Mouse (Mus musculus) megakaryocyte-erythroid progenitor cell, adult 5-6 weeks (primary cell): ENCODE measurements around the gene Rgs3. TPM values are rescaled to one million over a fixed set of nuclear protein-coding genes. Genes with fewer than 3 reads are reported as not detected.
A peak's percentile ranks its signal among the peaks of the same experiment; 100 is the strongest.
"Not testable (repeated sequence)": the region's sequence is repeated elsewhere in the genome, so short reads cannot be mapped to it uniquely, and the experiment has no call there.

Source experiments
- ATAC-seq: replicated peaks from 2 replicates; pipeline ENCODE4 v1.8.0; 2016; ENCODE audit warnings: mild to moderate bottlenecking, inconsistent platforms; ENCODE audit not compliant: severe bottlenecking, poor library complexity, low FRiP score, low TSS enrichment
- total RNA-seq, 2 experiments: library from RNA; stranded (forward) in 1 of 2; stranded (reverse) in 1 of 2; fragments of 200-1000, 215-1000 nt in 1 of 2; fragments of >200 nt in 1 of 2; fragmentation: Nextera tagmentation in 1 of 2; gene quantifications; 2 replicates each; pipeline ENCODE4 v1.2.3; 2014 to 2017

Gene Rgs3
- total RNA-seq, 2 experiments from 2014 or later, result 0.68 to 5.0 TPM

DNA sequence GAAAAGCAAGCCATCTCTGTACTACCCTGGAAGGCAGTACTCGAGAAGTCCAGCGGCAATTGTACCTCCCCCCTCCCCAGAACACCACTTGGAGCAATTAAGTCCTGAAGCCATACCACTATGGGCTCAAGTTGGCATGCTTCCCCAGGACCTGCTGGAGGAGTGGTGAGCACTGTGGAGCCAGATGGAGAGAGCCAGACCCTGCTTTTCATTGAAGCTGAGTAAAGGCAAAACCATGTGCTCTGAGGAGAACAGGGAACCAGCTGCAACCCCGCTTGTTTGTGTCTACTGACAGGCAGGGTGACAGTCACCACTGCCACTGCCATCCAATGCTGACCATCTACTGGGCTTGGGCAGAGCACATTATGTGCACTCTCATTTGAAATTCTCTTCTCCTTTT lies 17.8 kb upstream of the Rgs3 start:
- ATAC-seq, result no peak

DNA sequence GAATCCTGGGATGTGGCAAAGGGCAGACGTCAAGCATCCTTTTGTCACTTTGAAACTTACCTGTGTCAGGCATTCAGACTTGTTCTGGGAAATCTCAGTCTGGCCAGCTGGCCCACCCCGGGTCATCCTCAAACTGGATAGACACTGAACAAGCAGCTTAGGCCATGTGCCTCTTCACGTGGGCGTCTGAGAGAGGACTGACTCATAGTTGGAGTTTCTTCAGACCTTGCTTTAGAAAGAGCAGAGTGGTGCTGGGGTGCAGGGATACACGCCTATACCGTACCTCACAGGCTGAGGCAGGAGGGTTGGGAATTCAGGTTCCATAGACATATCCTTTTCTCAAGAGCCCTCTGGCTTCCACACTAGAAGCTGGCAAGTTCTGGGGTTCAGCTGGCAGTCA lies 15.9 kb upstream of the Rgs3 start:
- ATAC-seq, result no peak

DNA sequence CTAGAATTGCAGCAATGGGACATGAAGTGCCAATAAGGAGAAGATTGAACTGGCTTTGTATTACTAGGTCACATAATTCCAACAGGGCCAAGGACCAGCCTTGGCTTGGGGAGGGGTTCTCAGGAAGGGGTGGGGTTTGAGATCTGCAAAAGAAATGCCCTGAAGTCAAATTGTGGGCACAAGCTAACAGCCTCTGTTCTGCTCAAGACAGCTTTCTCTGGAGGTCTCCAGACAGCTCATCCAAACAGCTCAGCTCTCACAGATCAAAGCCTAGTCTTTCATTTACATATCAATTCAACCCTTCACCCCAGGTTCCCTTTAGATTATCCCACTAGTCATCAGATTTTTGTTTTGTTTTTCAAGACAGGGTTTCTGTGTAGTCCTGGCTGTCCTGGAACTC lies 14.8 kb upstream of the Rgs3 start:
- no peak for ATAC-seq

DNA sequence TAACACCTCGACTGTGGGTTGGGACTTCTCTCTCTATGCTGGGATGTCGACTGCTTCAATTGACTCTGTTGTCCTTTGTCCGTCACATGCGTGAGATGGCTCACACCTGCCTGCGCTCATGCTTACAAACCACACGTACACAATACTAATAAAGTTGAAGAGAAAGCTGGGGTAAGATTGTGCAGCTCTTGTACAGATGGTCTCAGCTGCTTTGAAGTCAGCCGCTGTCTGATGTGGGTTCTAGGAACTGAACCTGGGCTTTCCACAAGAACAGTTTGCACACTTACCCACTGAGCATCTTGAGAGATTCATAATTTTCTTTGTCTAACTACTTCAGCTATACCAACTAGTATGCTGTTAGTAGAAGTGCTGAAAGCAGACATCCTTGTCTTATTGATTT lies 7.7 kb upstream of the Rgs3 start:
- no peak for ATAC-seq

DNA sequence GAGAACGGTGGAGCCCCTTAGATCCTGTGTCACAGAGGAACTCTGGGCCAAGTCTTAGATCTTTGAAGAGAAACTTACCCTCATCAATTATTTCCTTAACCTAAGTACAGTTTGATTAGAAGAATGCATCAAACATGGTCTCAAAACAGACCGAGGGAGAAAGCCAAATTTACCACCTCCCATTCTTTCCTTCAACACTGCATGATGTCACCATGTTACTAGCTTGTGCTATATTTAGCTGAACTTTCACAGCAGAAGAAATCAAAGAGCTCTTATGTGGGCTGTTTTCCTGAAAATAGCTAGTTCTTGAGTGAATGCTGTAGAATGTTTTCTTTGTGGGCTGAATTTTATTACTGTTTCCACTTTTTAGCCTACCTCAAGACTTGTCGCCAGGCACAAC lies 2.2 kb upstream of the Rgs3 start:
- ATAC-seq, result no peak

DNA sequence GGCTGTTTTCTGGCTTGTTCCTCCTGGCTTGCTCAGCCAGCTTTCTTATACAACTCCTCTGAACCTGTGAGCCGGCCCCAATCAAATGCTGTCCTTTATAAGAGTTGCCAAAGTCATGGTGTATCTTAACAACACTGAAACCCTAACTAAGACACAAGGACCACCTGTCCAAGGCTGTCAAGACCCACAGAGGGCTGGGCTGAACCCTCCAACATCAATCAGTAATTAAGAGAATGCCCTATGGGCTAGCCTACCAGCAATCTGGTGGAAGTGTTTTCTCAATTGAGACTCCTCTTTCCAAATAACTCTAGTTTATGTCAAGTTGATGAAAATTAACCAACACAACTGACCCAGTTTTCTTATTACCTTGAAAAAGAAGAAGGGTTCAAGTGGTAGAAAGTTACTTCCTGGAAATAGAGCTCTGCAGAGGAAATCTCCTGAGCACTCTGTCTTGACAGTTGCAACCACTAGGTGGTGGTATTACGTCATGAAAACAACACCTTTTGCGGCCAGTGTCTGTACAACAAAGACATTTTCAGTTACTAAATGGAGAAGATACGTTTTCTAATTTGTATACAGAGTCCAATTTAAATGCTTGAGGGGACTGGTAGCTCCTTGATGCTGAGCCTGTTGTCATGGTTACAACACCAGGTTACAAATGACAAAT lies 1.4 kb downstream of the Rgs3 start:
- ATAC-seq, result peak; percentile 88

DNA sequence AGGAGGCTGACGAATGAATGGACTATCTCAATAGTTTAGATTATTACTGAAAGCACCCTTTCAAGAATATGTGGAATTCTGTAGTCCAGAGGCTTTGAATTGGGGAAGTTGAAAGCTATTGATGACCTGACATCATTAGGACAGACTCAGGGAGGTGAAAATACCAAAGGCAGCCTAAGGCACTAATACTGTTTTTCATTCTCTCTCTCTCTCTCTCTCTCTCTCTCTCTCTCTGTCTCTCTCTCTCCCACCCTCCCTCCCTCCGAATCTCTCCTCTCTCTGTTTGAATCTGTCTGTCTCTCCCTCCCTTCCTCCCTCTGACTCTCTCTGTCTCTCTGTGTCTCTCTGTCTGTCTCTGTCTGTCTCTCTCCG lies 2.0 kb downstream of the Rgs3 start:
- ATAC-seq, result no peak

DNA sequence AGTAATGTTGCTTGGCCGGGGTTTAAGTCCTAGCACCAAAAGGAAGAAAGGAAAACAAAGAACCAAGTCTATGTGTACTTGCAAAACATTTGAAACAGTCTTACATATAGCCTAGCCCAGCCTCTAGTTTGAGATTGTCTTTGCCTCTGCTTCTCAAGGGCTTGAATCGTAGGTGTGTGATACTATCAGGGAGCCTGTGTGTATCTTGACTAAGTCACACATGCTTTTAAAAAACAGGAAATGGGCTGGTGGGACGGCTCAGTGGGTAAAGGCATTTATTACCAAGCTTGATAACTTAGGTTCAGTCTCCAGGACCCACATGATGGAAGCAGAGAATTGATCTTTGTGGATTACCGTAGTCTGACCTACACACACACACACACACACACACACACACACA lies 2.4 kb downstream of the Rgs3 start:
- ATAC-seq, result 0 out of 2 replicates have a peak, but pooled peaks have one; percentile 27

DNA sequence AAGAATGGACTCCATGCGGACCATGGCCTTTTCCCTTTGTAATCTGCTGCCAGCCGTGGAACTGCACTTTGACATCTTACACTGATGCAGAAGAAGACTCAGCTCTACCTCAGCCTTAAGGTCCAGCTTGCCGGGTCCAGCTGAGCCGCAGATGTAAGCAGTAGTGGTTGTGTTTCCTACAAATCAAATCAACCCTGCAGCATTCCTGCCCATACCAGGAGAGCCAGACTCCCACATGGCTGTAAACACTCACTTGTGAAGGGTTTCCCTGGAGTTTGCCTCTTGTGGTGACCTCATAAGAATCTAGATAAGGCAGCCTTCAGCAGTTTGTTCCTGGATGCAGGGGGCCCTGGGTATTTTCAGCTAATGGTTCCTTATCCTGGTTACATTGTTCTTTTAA lies 6.9 kb downstream of the Rgs3 start:
- ATAC-seq, result no peak

DNA sequence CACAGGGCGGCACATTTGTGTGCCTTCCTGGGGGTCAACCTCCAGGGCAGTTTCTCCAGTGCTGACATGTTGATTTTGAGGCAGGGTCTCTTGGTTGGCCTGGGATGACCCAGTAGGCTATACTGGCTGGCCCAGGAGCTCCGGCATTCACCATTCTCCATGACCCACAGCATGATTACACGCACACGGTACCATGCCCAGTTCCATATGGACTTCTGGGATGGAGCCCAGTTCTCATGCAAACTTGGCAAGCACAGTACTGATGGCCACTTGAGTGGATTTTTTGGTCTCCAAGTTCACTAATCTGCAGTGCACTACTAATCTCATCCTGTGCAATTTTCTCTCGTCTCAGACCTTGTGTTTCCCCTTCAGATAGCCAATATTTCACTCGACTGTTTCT lies 8.0 kb downstream of the Rgs3 start:
- ATAC-seq, result no peak

DNA sequence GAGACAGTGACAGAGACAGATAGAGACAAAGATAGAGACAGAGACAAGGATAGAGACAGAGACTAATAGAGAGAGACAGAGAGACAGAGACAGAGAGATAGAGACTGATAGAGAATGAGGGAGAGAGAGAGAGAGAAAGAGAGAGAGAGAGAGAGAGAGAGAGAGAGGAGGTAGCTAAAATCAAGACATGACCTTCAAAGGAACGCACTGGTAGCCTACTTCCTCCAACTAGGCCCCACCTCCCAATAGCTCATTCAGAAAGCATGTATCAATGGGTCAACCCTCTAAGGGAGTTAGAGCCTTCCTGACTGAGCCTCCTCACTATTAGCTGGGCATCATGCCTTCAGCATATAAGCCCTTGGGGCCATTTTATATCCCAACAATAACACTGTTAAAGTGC lies 8.7 kb downstream of the Rgs3 start:
- no peak for ATAC-seq

DNA sequence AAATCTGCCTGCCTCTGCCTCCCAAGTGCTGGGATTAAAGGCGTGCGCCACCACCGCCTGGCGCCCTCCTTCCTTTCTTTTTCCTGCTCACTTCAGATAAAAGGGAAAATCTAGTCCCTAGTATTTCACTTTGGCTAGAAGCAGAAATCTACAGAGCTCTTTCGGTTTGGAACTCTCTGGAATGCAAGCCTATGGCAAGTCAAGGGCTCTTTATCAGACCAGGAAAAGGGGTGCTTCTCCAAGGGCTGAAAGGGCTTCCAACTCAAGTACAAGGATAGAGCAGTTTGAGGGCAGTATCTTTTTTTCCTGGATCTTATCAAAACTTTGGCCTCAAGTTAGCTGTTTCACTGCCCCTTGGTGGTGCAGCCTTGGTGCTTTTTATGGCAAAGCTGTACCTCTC lies 10.0 kb downstream of the Rgs3 start:
- ATAC-seq, result no peak

DNA sequence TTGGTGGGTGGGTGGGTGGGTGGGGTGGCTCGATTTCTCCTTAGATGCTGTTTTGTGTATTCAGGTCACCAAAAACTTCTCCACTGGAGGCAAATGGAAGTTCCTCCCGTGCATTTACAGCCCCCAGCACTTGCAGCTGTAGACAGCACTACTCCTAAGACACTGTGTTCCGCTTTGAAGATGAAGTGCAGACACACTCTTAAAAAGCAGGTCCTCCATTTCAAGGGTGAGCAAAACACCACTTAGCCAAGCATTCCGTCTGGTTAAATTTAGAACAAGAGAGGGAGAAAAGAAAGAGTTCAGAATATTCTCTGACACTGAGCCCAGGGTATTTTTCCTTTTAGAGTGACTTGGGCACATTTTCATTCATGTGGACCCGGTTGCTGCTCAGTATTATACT lies 10.4 kb downstream of the Rgs3 start:
- no peak for ATAC-seq

DNA sequence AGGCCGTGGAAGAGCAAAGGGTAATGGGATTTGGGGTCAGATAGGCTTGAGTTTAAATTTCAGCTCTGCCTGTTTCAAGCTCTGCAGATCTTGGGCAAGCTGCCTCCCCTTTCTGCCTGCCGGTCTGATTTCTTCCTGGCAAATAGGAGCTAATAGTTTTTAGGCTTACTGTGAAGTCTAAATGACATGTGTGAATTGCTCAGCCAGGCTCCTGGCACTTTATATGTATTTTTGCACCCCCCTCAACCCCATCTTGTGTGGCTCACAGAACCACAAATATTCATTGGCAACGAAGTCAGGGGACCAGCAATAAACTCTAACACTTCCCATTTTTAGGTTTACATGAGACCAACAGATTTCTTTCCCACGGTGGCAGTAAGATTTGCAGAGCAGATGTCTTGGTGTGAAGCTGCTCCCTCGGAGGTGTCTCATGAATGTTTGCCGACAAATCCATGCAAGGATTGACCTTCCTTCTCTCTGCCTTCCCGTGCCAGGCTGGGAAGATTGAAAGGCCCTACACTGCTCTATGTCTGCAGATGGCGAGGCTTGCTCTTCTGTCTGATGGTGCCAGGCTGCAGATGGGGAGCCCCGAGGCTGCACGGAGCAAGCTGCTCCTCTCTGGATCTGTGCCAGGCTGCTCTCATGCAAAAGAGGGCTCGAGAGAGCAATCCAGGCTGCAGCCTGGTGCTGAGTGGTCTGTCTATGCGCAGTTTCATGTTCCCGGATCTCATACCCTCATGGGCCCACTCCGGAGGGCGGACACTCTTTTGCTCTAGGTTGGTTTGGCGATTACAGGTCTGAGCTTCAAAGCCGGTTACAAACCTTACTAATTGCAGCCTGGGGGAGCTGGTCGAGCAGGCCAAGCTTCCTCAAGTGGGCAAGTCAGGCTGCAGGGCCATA lies 23.0 kb downstream of the Rgs3 start:
- no peak for ATAC-seq

DNA sequence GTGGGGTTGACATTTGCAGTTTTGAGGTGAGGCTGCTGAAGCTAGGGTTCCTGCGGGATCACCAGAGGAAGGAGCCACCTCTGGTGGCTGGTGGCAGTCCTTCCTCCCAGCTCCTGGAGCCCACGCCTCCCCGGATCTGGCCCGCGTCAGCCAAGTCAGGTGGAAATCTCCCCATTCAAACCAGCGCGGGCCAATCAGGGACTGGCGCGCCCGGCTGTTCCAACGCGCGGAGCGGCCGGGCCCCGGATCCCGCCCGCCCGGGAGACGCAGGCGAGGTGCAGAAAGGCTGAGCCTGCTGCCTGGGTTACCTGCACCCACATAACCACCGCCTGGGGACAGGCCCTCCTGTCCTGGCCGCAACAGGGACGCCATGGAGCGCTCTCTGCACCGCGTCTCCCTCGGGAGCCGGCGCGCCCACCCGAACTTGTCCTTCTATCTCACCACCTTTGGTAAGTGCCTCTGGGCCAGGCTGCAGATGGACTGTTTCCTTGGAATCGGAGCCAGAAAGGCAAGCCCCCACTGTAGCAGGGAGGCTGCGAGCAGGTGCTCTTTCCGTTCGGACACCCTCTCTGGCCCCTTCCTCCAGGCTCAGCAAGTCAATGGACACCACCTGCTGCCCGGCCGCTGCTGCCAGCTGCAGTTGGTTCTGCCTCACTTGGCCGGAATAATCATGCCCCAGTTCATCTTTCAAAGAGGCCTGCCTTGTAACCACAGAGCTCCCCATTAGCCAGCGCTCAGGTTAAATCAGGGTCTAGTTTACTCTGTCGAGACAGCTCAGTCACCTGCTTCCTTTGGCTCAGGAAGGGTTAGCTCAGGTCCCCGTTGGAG lies 23.8 kb downstream of the Rgs3 start:
- ATAC-seq, result 0 out of 2 replicates have a peak, but pooled peaks have one; percentile 18

DNA sequence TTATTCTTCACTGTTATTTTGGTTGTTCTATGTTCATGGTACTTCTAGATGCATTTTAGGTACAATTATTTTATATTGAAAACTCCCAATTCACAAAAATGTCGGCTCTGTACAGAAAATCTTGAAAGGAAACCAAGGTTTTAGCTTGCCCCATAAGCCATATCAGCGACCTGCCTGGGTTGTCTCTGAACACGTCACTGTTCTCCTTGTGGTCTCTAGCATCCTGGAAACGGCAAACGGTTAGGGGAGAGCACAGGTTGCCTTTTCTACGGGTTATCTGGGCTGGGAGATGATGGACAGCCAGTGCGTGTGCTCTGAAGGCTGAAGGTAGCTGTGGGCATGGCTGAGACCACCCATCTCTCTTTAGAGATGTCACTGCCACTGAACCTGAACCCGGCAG lies 27.4 kb downstream of the Rgs3 start:
- ATAC-seq, result no peak

DNA sequence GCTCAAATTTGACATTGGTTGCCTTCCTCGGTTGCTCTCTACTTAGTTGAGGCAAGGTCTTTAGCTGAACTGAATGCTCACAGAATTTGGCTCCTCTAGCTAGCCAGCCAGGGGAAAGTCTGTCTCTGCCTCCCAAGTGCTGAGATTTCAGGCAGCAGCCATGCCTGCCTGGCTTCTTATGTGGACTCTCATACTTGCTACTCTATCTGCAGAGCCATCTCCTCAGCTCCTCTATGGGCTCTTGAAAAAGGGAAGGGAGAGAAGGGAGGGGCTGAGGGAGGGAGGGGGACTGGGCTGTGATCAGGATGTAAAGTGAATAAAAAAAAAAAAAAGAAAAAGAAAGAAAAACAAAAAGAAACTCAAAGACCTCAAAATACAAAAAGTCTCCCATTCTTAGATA lies 31.2 kb downstream of the Rgs3 start:
- ATAC-seq, result no peak

DNA sequence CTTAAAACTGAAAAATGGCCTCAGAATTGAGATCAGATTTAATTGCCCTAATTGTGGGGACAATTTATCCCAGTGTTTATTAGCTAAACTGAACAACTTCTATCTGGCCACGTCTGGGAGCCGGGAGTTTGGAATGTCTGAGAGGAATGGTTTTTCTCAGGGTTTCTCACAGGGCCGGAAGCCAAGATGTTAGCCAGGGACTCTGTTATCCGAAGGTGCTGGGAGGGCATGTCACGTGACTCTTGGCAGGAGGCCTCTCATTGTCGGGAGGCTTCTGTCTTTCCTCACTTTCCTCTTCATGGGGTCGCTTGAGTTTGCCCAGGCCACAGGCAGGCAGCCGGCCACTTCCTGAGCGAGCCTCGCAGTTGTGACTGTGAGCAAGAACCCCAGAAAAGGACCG lies 31.7 kb downstream of the Rgs3 start:
- ATAC-seq, result no peak

DNA sequence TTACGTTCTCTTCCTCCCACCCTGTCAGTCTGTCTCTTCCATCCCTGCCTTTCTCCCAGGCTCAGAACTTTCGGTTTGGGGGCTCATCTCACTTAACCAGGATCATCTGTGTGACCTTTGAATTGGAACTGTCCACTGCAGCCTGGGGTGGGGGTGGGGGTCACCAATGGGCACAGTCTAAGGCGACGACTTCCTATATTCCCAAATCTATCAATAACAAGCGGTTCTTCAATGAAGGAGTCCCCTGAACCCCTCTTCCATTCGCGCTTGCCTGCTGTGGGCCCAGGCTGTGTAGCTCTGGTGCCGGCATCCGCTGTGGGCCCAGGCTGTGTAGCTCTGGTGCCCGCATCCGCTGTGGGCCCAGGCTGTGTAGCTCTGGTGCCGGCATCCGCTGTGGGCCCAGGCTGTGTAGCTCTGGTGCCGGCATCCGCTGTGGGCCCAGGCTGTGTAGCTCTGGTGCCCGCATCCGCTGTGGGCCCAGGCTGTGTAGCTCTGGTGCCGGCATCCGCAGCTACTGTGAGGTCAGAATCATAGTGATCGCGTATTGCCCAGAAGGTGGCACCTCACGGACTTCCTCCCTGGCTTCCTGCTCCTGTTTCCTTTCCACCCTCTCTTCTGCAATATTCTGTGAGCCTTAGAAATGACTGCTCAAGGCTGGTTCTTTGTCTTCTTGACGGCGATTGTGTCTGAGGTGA lies 34.0 kb downstream of the Rgs3 start:
- ATAC-seq, result not testable (repeated sequence)

DNA sequence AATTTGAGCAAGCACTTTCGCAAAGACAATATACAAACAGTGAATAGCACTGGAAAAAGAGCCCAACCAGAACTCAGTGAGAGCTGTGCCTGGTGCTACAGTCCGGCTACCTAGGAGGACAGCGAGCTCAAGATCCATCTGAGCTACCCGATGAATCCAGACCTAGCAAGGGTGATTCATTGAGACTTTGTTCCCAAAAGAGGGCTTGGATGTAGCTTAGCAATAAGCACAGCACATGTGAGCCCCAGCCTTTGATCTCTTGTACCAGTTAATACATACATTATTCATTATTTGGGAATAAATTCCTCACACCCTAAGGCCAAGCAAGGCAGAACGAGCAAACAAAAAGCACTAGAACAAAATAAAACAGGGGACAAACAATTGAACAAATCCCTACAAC lies 34.8 kb downstream of the Rgs3 start:
- no peak for ATAC-seq
